ENCODE assay signal across 27 mouse cellular contexts in genomic region chr19:42608082-42608481, GRCm38 (mm10). TPM values are rescaled to one million over a fixed set of nuclear protein-coding genes. Genes with fewer than 3 reads are reported as not detected.
"Had no signal": no experiment of that assay in that cellular context is flagged by ENCODE, and none has a peak within 500 bp of the region (broad histone marks: within the 10 kb centered on the region; RNA-seq: fewer than 3 reads in every experiment).

No protein-coding gene starts in this region.

- ATAC-seq: hindbrain, postnatal 0 days; intestine, embryonic 16.5 days; liver, embryonic 12.5 days had no signal

- H3K4me2 ChIP-seq: heart, embryonic 11.5 days; heart, embryonic 13.5 days; heart, embryonic 15.5 days; hindbrain, embryonic 13.5 days; hindbrain, embryonic 15.5 days; kidney, embryonic 15.5 days; limb, embryonic 13.5 days; limb, embryonic 15.5 days; liver, embryonic 12.5 days had no signal

- DNase-seq: gastrocnemius, postnatal 14 days; gastrocnemius, postnatal 36 days; heart, adult 18-20 months; heart, postnatal 14 days; heart, postnatal 36 days; kidney, adult 11 months; kidney, adult 2 months; kidney, adult 9 months; kidney, postnatal 14 days; kidney, postnatal 36 days; layer of hippocampus, adult 9-11 months; layer of hippocampus, postnatal 36 days; left cerebral cortex, postnatal 4 days had no signal

- H3K4me3 ChIP-seq: heart, embryonic 13.5 days; heart, embryonic 15.5 days; hindbrain, embryonic 13.5 days; hindbrain, embryonic 15.5 days; kidney, embryonic 15.5 days; limb, embryonic 13.5 days; limb, embryonic 15.5 days; liver, embryonic 12.5 days had no signal

- H3K9ac ChIP-seq: heart, embryonic 13.5 days; heart, embryonic 15.5 days; hindbrain, embryonic 13.5 days; hindbrain, embryonic 15.5 days; kidney, embryonic 15.5 days; limb, embryonic 13.5 days; limb, embryonic 15.5 days; liver, embryonic 12.5 days; liver, embryonic 14.5 days had no signal

- H3K9me3 ChIP-seq: heart, embryonic 13.5 days; heart, embryonic 15.5 days; hindbrain, embryonic 13.5 days; hindbrain, embryonic 15.5 days; kidney, embryonic 15.5 days; limb, embryonic 13.5 days; limb, embryonic 15.5 days; liver, embryonic 12.5 days had no signal

- H3K36me3 ChIP-seq: heart, embryonic 13.5 days; heart, embryonic 15.5 days; hindbrain, embryonic 13.5 days; hindbrain, embryonic 15.5 days; kidney, embryonic 15.5 days; limb, embryonic 13.5 days; limb, embryonic 15.5 days; liver, embryonic 12.5 days had no signal

- H3K27ac ChIP-seq: heart, embryonic 13.5 days; heart, embryonic 15.5 days; hindbrain, embryonic 13.5 days; hindbrain, embryonic 15.5 days; hindbrain, postnatal 0 days; kidney, embryonic 15.5 days; kidney, postnatal 0 days; limb, embryonic 13.5 days; limb, embryonic 15.5 days; liver, embryonic 12.5 days; liver, embryonic 14.5 days had no signal

RNA-seq across cellular contexts. Expression of gene Loxl4, which starts 4.5 kb away (rescaled TPM):
- total RNA-seq: hematopoietic stem cell, adult 5-6 weeks had no signal
- polyA plus RNA-seq: hindbrain, embryonic 15.5 days; hindbrain, postnatal 0 days had no signal
